Mouse (Mus musculus) cerebellum, adult 2 months (tissue): ENCODE data around the gene Lpin3. TPM values are rescaled to one million over a fixed set of nuclear protein-coding genes. Genes with fewer than 3 reads are reported as not detected.

Source experiments
- DNase-seq, 2 experiments: peaks; one replicate each; pipeline ENCODE4 v3.0.0; 2021
- H3K27ac ChIP-seq: fragments of 200-500 bp; 2 replicates; pipeline ENCODE4 v1.5.1; 2012; ENCODE audit warnings: low read length, control low read depth, inconsistent platforms; ENCODE audit not compliant: insufficient read depth
- H3K27me3 ChIP-seq: fragments of 200-500 bp; 2 replicates; pipeline ENCODE4 v1.6.1; 2012; ENCODE audit warnings: inconsistent platforms, mild to moderate bottlenecking, low read length, moderate library complexity; ENCODE audit not compliant: control insufficient read depth, insufficient read depth
- H3K4me1 ChIP-seq: fragments of 200-500 bp; 2 replicates; pipeline ENCODE4 v1.6.1; 2011; ENCODE audit warnings: low read length; ENCODE audit not compliant: control insufficient read depth, insufficient read depth
- H3K4me3 ChIP-seq: fragments of 200-500 bp; replicated peaks from 2 replicates; pipeline ENCODE3; 2011; ENCODE audit warnings: mild to moderate bottlenecking, low read depth, low read length, control low read depth; ENCODE audit not compliant: insufficient read depth
- CTCF ChIP-seq: fragments of 200-500 bp; IDR thresholded peaks from 2 replicates; pipeline ENCODE4 v1.5.1; 2011; ENCODE audit warnings: low read depth, mild to moderate bottlenecking, control low read depth, low read length, moderate library complexity, borderline replicate concordance; ENCODE audit not compliant: insufficient read depth
- POLR2A ChIP-seq: fragments of 200-500 bp; IDR thresholded peaks from 2 replicates; pipeline ENCODE4 v1.6.1; 2011; ENCODE audit warnings: low read length, control low read depth, borderline replicate concordance; ENCODE audit not compliant: insufficient read depth
- WGBS: fragments of 180-500 bp; shearing (Covaris S2); methylation state at CpG from one replicate; pipeline ENCODE4 v1.1.7; 2018; 5-methylcytosine and 5-hydroxymethylcytosine counted together
- polyA plus RNA-seq: library from polyadenylated mRNA; depleted of rRNA; stranded (reverse); fragments of >200 nt; gene quantifications from 2 replicates; pipeline ENCODE4 v1.2.3, GENCODE M21; 2012

Gene Lpin3
- polyA plus RNA-seq, 1 experiment, result 2.3 TPM

- peak in 1 of 2 experiments; percentile 7 for DNase-seq
- WGBS, result 88% methylated on average over 5 of the region's 5 CpGs
- TF ChIP-seq CTCF (no peak), POLR2A (no peak)
- no peak overlapping the region; the same call in 1 of the 2 replicates for H3K27ac ChIP-seq
- no peak overlapping the region for H3K4me3 ChIP-seq
- H3K4me1 ChIP-seq, result peaks cover 6% of the 10 kb centered on the region; the same call in 1 of the 2 replicates
- H3K27me3 ChIP-seq, result no peaks in the 10 kb centered on the region
Observed at GRCm38 (mm10) chr2:160874231-160874877, 6.1 kb upstream of the Lpin3 start.

- no peaks in the 10 kb centered on the region for H3K27me3 ChIP-seq
- DNase-seq, result peak in 1 of 2 experiments; percentile 1
- no peak overlapping the region for H3K27ac ChIP-seq
- no peak overlapping the region for H3K4me3 ChIP-seq
- H3K4me1 ChIP-seq, result peaks cover 6% of the 10 kb centered on the region; the same call in 1 of the 2 replicates
- TF ChIP-seq CTCF, result peak; percentile 13; the same call in 1 of the 2 replicates
- TF ChIP-seq POLR2A, result no peak
- WGBS, result 94% methylated on average over 4 of the region's 4 CpGs
Observed at GRCm38 (mm10) chr2:160876115-160876514, 4.4 kb upstream of the Lpin3 start.

GRCm38 (mm10) chr2:160881462-160882101 lies 1.1 kb downstream of the Lpin3 start:
- WGBS, result 87% methylated on average over 6 of the region's 6 CpGs
- no peaks in the 10 kb centered on the region for H3K27me3 ChIP-seq
- H3K4me3 ChIP-seq, result no peak overlapping the region
- H3K4me1 ChIP-seq, result no peaks in the 10 kb centered on the region; the same call in 1 of the 2 replicates
- peak in 1 of 2 experiments; percentile 4 for DNase-seq
- no peak overlapping the region for H3K27ac ChIP-seq
- TF ChIP-seq CTCF (no peak), POLR2A (no peak)

GRCm38 (mm10) chr2:160882436-160882835 lies 2.0 kb downstream of the Lpin3 start:
- Histone ChIP-seq H3K27ac (no peak overlapping the region), H3K4me3 (no peak overlapping the region), H3K4me1 (no peaks in the 10 kb centered on the region; the same call in 1 of the 2 replicates), H3K27me3 (no peaks in the 10 kb centered on the region)
- TF ChIP-seq POLR2A (no peak), CTCF (no peak)
- peak; percentile 26 to 45 for DNase-seq
- WGBS, result 25% methylated on average over 5 of the region's 5 CpGs

GRCm38 (mm10) chr2:160883912-160884311 lies 3.4 kb downstream of the Lpin3 start:
- H3K27me3 ChIP-seq, result no peaks in the 10 kb centered on the region
- H3K4me1 ChIP-seq, result no peaks in the 10 kb centered on the region; the same call in none of the 2 replicates
- peak; percentile 7 to 20 for DNase-seq
- TF ChIP-seq CTCF (no peak), POLR2A (no peak)
- WGBS, result 78% methylated on average over 4 of the region's 4 CpGs
- H3K27ac ChIP-seq, result no peak overlapping the region
- H3K4me3 ChIP-seq, result no peak overlapping the region

GRCm38 (mm10) chr2:160884830-160885229 lies 4.4 kb downstream of the Lpin3 start:
- TF ChIP-seq CTCF, result peak; percentile 77
- no peak for TF ChIP-seq POLR2A
- Histone ChIP-seq H3K4me1 (no peaks in the 10 kb centered on the region; the same call in none of the 2 replicates), H3K27ac (no peak overlapping the region), H3K27me3 (no peaks in the 10 kb centered on the region), H3K4me3 (no peak overlapping the region)
- 52% methylated on average over 2 of the region's 2 CpGs for WGBS
- peak; percentile 32 to 53 for DNase-seq

- H3K4me3 ChIP-seq, result no peak overlapping the region
- no peaks in the 10 kb centered on the region for H3K27me3 ChIP-seq
- no peak overlapping the region for H3K27ac ChIP-seq
- TF ChIP-seq CTCF (no peak), POLR2A (no peak)
- WGBS, result 92% methylated on average over 3 of the region's 3 CpGs
- peak in 1 of 2 experiments; percentile 3 for DNase-seq
- no peaks in the 10 kb centered on the region; the same call in none of the 2 replicates for H3K4me1 ChIP-seq
Observed at GRCm38 (mm10) chr2:160886221-160886620, 5.8 kb downstream of the Lpin3 start.

- peak overlapping the region; percentile 59 for H3K4me3 ChIP-seq
- H3K27me3 ChIP-seq, result no peaks in the 10 kb centered on the region
- no peaks in the 10 kb centered on the region; the same call in none of the 2 replicates for H3K4me1 ChIP-seq
- WGBS, result 1% methylated on average over 11 of the region's 11 CpGs
- no peak overlapping the region for H3K27ac ChIP-seq
- DNase-seq, result peak; percentile 84 to 91
- peak; percentile 99 for TF ChIP-seq CTCF
- no peak for TF ChIP-seq POLR2A
Observed at GRCm38 (mm10) chr2:160887284-160887683, 6.8 kb downstream of the Lpin3 start.
